Mouse (Mus musculus): ENCODE results near the gene Nckap5. TPM values are rescaled to one million over a fixed set of nuclear protein-coding genes. Genes with fewer than 3 reads are reported as not detected.
"Not testable (repeated sequence)": the region's sequence is repeated elsewhere in the genome, so short reads cannot be mapped to it uniquely, and the experiment has no call there.

Nckap5 gene
- polyA plus RNA-seq, 1 experiment from 2014 or later: 17.7 TPM

DNA sequence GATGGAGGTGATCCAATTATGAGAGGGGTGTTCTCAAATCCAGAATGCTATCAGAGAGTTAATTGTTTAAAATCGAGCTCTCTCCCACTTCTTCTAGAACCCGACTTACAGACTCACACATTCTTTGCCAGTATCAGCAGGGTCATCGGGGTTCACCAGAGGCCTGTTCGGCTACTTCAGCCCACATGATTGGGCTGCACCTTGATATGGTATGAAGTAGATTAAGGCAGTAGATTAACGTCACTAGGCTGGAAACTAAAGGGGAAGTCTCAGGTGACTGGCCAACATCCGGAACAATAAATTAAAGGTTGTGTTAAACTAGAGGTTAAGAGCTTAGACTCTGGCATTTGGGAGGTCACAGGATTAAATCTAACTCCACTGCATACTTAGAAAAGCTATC is 8.4 kb downstream of the Nckap5 start:
- H3K9me3 ChIP-seq: no peaks in the 10 kb centered on the region
- ATAC-seq: no peak
- 89% methylated on average over 6 of the region's 6 CpGs for WGBS

DNA sequence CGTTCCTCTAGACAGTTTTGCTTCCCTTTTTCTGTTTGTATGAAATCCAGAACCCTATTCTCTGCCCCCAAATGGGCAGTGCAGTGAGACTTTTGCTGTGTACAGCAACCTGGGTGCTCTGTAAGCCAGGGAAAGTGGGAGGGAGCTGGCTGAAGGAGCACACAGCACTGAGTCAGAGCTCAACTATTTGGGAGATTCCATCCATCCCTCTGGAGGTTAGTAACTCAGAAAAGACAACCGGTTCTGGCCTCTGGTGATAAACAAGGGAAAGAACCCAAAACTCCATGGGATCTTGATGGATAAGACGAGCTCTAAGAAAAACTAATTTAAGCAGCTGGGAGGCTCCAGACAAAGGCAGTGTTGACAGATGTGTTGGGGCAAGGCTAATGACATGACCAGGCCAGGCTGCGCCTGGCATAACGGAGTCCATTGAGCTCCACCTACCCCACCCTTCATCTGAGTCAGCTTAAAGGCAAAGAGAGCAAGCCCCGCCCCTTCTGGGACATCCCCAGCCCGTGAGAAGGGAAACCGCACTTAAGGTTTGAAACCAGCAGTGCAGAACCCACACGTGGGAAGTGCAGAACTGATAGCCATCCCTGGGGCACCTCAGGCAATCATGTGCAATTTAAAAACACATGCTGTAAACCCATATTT is 13.1 kb downstream of the Nckap5 start:
- no peaks in the 10 kb centered on the region for H3K36me3 ChIP-seq
- no peaks in the 10 kb centered on the region for H3K27me3 ChIP-seq
- no peak overlapping the region for H3K4me3 ChIP-seq (replicated peaks)
- 49% methylated on average over 9 of the region's 9 CpGs for WGBS
- 0 out of 2 replicates have a peak, but pooled peaks have one; percentile 34 for ATAC-seq
- H3K4me1 ChIP-seq (replicated peaks): 0 out of 2 replicates have a peak, but pooled peaks cover 2% of the 10 kb centered on the region
- no peaks in the 10 kb centered on the region for H3K9me3 ChIP-seq
- H3K9ac ChIP-seq (replicated peaks): no peak overlapping the region
- H3K27ac ChIP-seq: no peak overlapping the region
- no peak overlapping the region for H3K4me2 ChIP-seq (replicated peaks)

More for the DNA sequence above, 8.4 kb downstream of the Nckap5 start:
- H3K4me2 ChIP-seq (replicated peaks): no peak overlapping the region
- no peaks in the 10 kb centered on the region for H3K27me3 ChIP-seq
- H3K36me3 ChIP-seq: no peaks in the 10 kb centered on the region
- H3K4me3 ChIP-seq (replicated peaks): no peak overlapping the region
- H3K4me1 ChIP-seq (replicated peaks): 0 out of 2 replicates have a peak, but pooled peaks cover 2% of the 10 kb centered on the region
- no peak overlapping the region for H3K9ac ChIP-seq (replicated peaks)
- no peak overlapping the region for H3K27ac ChIP-seq

GRCm38 (mm10) chr1:126806994-126807611 is 23.5 kb downstream of the Nckap5 start:
- Histone ChIP-seq H3K9ac (replicated peaks) (no peak overlapping the region), H3K27ac (no peak overlapping the region), H3K36me3 (no peaks in the 10 kb centered on the region), H3K4me2 (replicated peaks) (no peak overlapping the region), H3K4me1 (replicated peaks) (0 out of 2 replicates have a peak, but pooled peaks cover 4% of the 10 kb centered on the region), H3K27me3 (no peaks in the 10 kb centered on the region), H3K9me3 (no peaks in the 10 kb centered on the region), H3K4me3 (replicated peaks) (no peak overlapping the region)
- WGBS: 52% methylated on average over 3 of the region's 3 CpGs
- ATAC-seq: no peak

DNA sequence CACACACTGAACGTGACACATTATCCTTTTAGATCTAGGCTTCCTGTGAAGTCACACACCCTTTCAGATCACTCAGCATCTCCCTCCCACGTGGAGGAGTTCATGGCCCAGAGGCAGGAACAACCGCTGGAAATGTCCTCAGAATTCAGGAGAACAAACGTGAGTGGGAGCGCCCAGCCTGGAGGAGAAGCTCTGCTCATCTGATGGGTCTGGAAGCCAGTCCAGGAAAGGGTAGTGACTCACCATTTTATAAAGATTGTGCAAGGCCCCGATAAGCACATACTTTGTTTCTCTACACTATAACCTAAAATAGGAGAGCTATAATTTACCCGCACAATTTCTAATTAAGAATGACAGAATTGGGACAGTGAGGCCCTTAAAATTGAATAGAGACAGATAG is 24.1 kb downstream of the Nckap5 start:
- H3K27me3 ChIP-seq: no peaks in the 10 kb centered on the region
- 79% methylated on average over 7 of the region's 7 CpGs for WGBS

DNA sequence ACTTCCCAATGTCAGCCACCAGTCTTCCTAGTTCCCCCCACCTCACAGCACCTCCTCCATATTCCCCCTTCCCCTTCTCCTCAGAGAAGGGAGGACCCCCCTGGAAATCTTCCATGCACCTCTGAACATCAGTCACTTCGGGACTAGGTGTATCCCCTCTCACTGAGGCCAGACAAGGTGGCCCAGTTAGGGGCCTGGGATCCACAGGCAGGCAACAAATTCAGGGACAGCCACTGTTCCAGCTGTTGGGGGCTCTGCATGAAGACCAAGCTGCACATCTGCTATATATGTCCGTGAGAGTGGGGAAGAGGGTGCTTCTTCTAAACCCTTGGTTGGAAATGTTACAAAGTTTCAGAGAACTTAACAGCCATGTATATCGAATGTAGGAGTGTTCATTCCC is 28.2 kb downstream of the Nckap5 start:
- H3K9me3 ChIP-seq: no peaks in the 10 kb centered on the region
- no peak overlapping the region for H3K4me2 ChIP-seq (replicated peaks)
- H3K4me1 ChIP-seq (replicated peaks): 0 out of 2 replicates have a peak, but pooled peaks cover 4% of the 10 kb centered on the region
- no peak overlapping the region for H3K27ac ChIP-seq
- no peak overlapping the region for H3K4me3 ChIP-seq (replicated peaks)
- no peak overlapping the region for H3K9ac ChIP-seq (replicated peaks)
- no peak for ATAC-seq
- WGBS: 87% methylated on average over 3 of the region's 3 CpGs
- no peaks in the 10 kb centered on the region for H3K36me3 ChIP-seq
- H3K27me3 ChIP-seq: no peaks in the 10 kb centered on the region

More for the DNA sequence above, 24.1 kb downstream of the Nckap5 start:
- no peak for ATAC-seq
- Histone ChIP-seq H3K27ac (no peak overlapping the region), H3K4me1 (replicated peaks) (0 out of 2 replicates have a peak, but pooled peaks cover 4% of the 10 kb centered on the region), H3K4me3 (replicated peaks) (no peak overlapping the region), H3K9ac (replicated peaks) (no peak overlapping the region), H3K9me3 (no peaks in the 10 kb centered on the region), H3K4me2 (replicated peaks) (no peak overlapping the region), H3K36me3 (no peaks in the 10 kb centered on the region)

GRCm38 (mm10) chr1:126801706-126802105 is 28.9 kb downstream of the Nckap5 start:
- H3K27me3 ChIP-seq: no peaks in the 10 kb centered on the region
- 75% methylated on average over 8 of the region's 8 CpGs for WGBS
- no peaks in the 10 kb centered on the region for H3K36me3 ChIP-seq
- H3K27ac ChIP-seq: no peak overlapping the region
- H3K4me3 ChIP-seq (replicated peaks): no peak overlapping the region
- no peak overlapping the region for H3K9ac ChIP-seq (replicated peaks)
- no peaks in the 10 kb centered on the region for H3K4me1 ChIP-seq (replicated peaks)
- H3K9me3 ChIP-seq: no peaks in the 10 kb centered on the region
- no peak for ATAC-seq
- H3K4me2 ChIP-seq (replicated peaks): no peak overlapping the region

GRCm38 (mm10) chr1:126799379-126799798 is 31.2 kb downstream of the Nckap5 start:
- Histone ChIP-seq H3K4me3 (replicated peaks) (no peak overlapping the region), H3K9ac (replicated peaks) (no peak overlapping the region), H3K9me3 (no peaks in the 10 kb centered on the region), H3K36me3 (no peaks in the 10 kb centered on the region), H3K4me2 (replicated peaks) (no peak overlapping the region), H3K4me1 (replicated peaks) (no peaks in the 10 kb centered on the region), H3K27ac (no peak overlapping the region), H3K27me3 (no peaks in the 10 kb centered on the region)
- whole genome bisulfite sequencing: 86% methylated on average over 11 of the region's 11 CpGs
- peak; percentile 65; the same call in 1 of the 2 replicates for ATAC-seq

DNA sequence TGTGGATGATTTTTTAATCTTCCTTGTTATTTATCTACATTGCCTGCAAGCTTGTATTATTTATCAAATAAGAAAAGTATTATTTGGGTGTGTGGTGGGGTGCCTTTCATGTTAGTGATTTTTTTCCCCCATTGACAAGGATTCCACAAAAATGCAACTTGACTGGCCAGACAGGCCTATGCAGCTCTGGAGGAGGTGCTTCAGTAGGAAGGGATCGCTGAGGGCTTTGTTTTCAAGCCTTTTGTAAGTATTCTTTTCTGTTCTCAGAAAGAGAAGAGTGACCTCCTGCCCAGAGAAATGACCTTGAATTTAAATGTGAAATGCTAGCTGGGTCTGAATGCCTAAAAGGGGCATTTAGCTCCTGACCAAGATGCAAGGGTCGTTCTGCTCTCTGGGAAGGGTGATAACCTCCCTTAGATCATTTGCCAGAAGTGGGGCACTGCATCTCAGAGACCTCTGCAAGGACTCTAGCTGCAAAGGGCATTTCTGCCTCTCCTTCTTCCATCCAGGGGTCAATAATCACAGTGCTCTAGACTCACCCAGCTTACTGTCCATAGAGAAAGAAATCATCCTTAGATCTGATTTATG is 50.2 kb downstream of the Nckap5 start:
- not testable (repeated sequence) for H3K4me3 ChIP-seq (replicated peaks); H3K27me3 ChIP-seq; H3K36me3 ChIP-seq; H3K27ac ChIP-seq; H3K4me2 ChIP-seq (replicated peaks); H3K9ac ChIP-seq (replicated peaks); ATAC-seq; H3K4me1 ChIP-seq (replicated peaks); H3K9me3 ChIP-seq
- no CpG with 5 or more reads among the region's 2 CpGs for WGBS

- H3K9ac ChIP-seq (replicated peaks); H3K27ac ChIP-seq; H3K9me3 ChIP-seq; H3K4me2 ChIP-seq (replicated peaks); H3K4me1 ChIP-seq (replicated peaks); H3K36me3 ChIP-seq; H3K4me3 ChIP-seq (replicated peaks); ATAC-seq; H3K27me3 ChIP-seq: not testable (repeated sequence)
- WGBS: no CpG with 5 or more reads among the region's 6 CpGs
These were observed 56.7 kb downstream of the Nckap5 start for GRCm38 (mm10) chr1:126773947-126774346.

DNA sequence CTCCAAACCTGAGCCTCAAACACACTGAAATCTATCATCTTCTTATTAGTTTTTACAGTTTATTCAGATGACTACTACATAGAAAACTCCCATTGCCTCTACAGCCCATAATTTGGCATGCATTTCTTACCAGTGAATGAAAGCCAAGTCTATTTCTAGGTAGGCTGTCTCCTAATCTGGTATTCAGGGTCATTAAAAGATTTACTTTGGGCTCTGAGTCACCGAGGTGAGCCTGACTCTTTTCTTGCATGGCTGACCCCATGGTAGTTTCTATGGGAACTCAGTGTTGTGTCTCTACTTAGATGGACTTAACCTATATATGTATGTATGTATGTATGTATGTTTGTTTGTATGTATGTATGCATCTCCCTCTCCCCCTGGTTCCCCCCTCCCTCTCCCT is 63.6 kb downstream of the Nckap5 start:
- Histone ChIP-seq H3K4me1 (replicated peaks) (peaks cover 20% of the 10 kb centered on the region), H3K9ac (replicated peaks) (no peak overlapping the region), H3K4me2 (replicated peaks) (no peak overlapping the region), H3K27me3 (peaks cover 17% of the 10 kb centered on the region), H3K9me3 (no peaks in the 10 kb centered on the region), H3K4me3 (replicated peaks) (no peak overlapping the region), H3K36me3 (no peaks in the 10 kb centered on the region), H3K27ac (no peak overlapping the region)
- ATAC-seq: no peak
- WGBS: 13% methylated on average over 1 of the region's 1 CpGs

GRCm38 (mm10) chr1:126765506-126766170 is 65.0 kb downstream of the Nckap5 start:
- WGBS: 16% methylated on average over 6 of the region's 6 CpGs
- Histone ChIP-seq H3K9me3 (no peaks in the 10 kb centered on the region), H3K4me3 (replicated peaks) (no peak overlapping the region), H3K27ac (peak overlapping the region; percentile 47; the same call in 1 of the 2 replicates), H3K27me3 (peaks cover 17% of the 10 kb centered on the region), H3K4me2 (replicated peaks) (no peak overlapping the region), H3K4me1 (replicated peaks) (peaks cover 20% of the 10 kb centered on the region), H3K36me3 (no peaks in the 10 kb centered on the region), H3K9ac (replicated peaks) (no peak overlapping the region)
- ATAC-seq: peak; percentile 94

DNA sequence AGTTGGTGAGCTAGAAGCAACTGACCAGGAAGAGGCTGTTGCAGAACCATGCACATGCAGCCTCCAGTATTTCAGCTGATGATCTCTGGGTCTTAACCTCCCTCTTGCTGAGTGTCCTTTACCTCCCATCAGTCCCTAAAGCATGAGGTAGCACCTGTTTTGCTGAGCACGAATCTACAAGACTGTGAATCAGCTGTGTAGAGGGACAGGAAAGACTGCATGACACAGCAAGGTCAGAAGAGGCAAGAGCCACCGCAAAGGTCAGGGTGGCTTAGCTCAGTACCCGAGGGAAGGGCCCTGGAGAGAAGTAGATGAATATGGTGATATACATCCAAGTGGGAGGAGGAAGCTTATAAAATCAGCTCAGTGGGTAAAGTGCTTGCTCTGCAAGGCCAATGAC is 66.4 kb downstream of the Nckap5 start:
- WGBS: 68% methylated on average over 3 of the region's 3 CpGs

More for the DNA sequence above, 66.4 kb downstream of the Nckap5 start:
- Histone ChIP-seq H3K4me3 (replicated peaks) (no peak overlapping the region), H3K27ac (no peak overlapping the region), H3K4me2 (replicated peaks) (no peak overlapping the region), H3K36me3 (no peaks in the 10 kb centered on the region), H3K9ac (replicated peaks) (no peak overlapping the region), H3K27me3 (peaks cover 18% of the 10 kb centered on the region), H3K4me1 (replicated peaks) (peaks cover 20% of the 10 kb centered on the region), H3K9me3 (no peaks in the 10 kb centered on the region)
- no peak for ATAC-seq
